Mouse (Mus musculus) cerebellum, adult 11 months (tissue): ENCODE results near the gene Pgpep1.

Source experiments
- DNase-seq: peaks from one replicate; pipeline ENCODE4 v3.0.0; 2022

Gene Pgpep1

GRCm38 (mm10) chr8:70607603-70607897 lies 52.6 kb downstream of the Pgpep1 start:
- DNase-seq: peak; percentile 36

GRCm38 (mm10) chr8:70606780-70607602 lies 53.2 kb downstream of the Pgpep1 start:
- DNase-seq: peak; percentile 27

GRCm38 (mm10) chr8:70605871-70606779 lies 54.1 kb downstream of the Pgpep1 start:
- peak; percentile 20 for DNase-seq

GRCm38 (mm10) chr8:70604558-70604957 lies 55.6 kb downstream of the Pgpep1 start:
- peak; percentile 7 for DNase-seq

GRCm38 (mm10) chr8:70602139-70602811 lies 57.9 kb downstream of the Pgpep1 start:
- no peak for DNase-seq

- peak; percentile 75 for DNase-seq
These were observed 58.9 kb downstream of the Pgpep1 start for GRCm38 (mm10) chr8:70601271-70601649.

GRCm38 (mm10) chr8:70600473-70601270 lies 59.5 kb downstream of the Pgpep1 start:
- DNase-seq: peak; percentile 20

GRCm38 (mm10) chr8:70599507-70600290 lies 60.5 kb downstream of the Pgpep1 start:
- peak; percentile 27 for DNase-seq

GRCm38 (mm10) chr8:70598722-70599121 lies 61.5 kb downstream of the Pgpep1 start:
- no peak for DNase-seq

- peak; percentile 90 for DNase-seq
These were observed 61.9 kb downstream of the Pgpep1 start for GRCm38 (mm10) chr8:70598283-70598682.

GRCm38 (mm10) chr8:70597417-70598272 lies 62.5 kb downstream of the Pgpep1 start:
- peak; percentile 39 for DNase-seq

GRCm38 (mm10) chr8:70596775-70597416 lies 63.3 kb downstream of the Pgpep1 start:
- peak; percentile 67 for DNase-seq
